Mouse (Mus musculus): Measurements from ENCODE around the gene Cbx7.

- TF ChIP-seq CTCF (IDR thresholded peaks at IDR 0.05) (no peak), EP300 (IDR thresholded peaks at IDR 0.05) (no peak)
Measured at GRCm38 (mm10) chr15:79873545-79873944, 97.4 kb downstream of the Cbx7 start.

All from lung, postnatal 0 days (tissue).